Mouse (Mus musculus) stomach, embryonic 15.5 days (tissue): ENCODE results near the gene Osbpl11. TPM values are rescaled to one million over a fixed set of nuclear protein-coding genes. Genes with fewer than 3 reads are reported as not detected.

Experiments
- ATAC-seq: fragments of 200-750 bp; cut with Nextera tagmentation; 2 replicates; pipeline ENCODE4 v1.8.0; 2017; ENCODE audit warnings: low read depth, moderate number of reproducible peaks, moderate TSS enrichment; ENCODE audit not compliant: insufficient read depth, low FRiP score
- H3K27ac ChIP-seq: fragments of 300-500 bp; sonication (generic); 2 replicates; pipeline ENCODE4 v1.5.1; 2015; ENCODE audit warnings: mild to moderate bottlenecking, inconsistent platforms
- H3K27me3 ChIP-seq: fragments of 300-500 bp; sonication (generic); replicated peaks from 2 replicates; pipeline ENCODE4 v1.6.1; 2015; ENCODE audit warnings: inconsistent platforms
- H3K36me3 ChIP-seq: fragments of 300-500 bp; sonication (generic); 2 replicates; pipeline ENCODE4 v1.6.1; 2015; ENCODE audit warnings: inconsistent platforms
- H3K4me1 ChIP-seq: fragments of 300-500 bp; sonication (generic); 2 replicates; pipeline ENCODE4 v1.6.1; 2015; ENCODE audit warnings: inconsistent platforms
- H3K4me2 ChIP-seq: fragments of 300-500 bp; sonication (generic); 2 replicates; pipeline ENCODE4 v1.6.1; 2015; ENCODE audit warnings: mild to moderate bottlenecking, inconsistent platforms
- H3K4me3 ChIP-seq: fragments of 300-500 bp; sonication (generic); replicated peaks from 2 replicates; pipeline ENCODE4 v1.5.1; 2015; ENCODE audit warnings: inconsistent platforms
- H3K9ac ChIP-seq: fragments of 300-500 bp; sonication (generic); 2 replicates; pipeline ENCODE4 v1.6.1; 2015; ENCODE audit warnings: inconsistent platforms
- H3K9me3 ChIP-seq: fragments of 300-500 bp; sonication (generic); 2 replicates; pipeline ENCODE4 v1.6.1; 2016; ENCODE audit warnings: inconsistent platforms
- WGBS: fragments of 180-500 bp; shearing (Covaris S2); methylation state at CpG from one replicate; pipeline ENCODE4 v1.1.7; 2015; 5-methylcytosine and 5-hydroxymethylcytosine counted together
- polyA plus RNA-seq: library from polyadenylated mRNA; unstranded; fragments of >200 nt; fragmentation: Nextera tagmentation; extraction: Ambion mirVana; gene quantifications from 2 replicates; pipeline ENCODE4 v1.2.1, GENCODE M21; 2015

The Osbpl11 gene
- polyA plus RNA-seq, 1 experiment from 2014 or later, result 14.9 TPM

GRCm38 (mm10) chr16:33288536-33288935 is 103.7 kb downstream of the Osbpl11 start:
- no peak for ATAC-seq
- H3K27me3 ChIP-seq, result no peaks in the 10 kb centered on the region
- WGBS, result 78% methylated on average over 9 of the region's 9 CpGs

GRCm38 (mm10) chr16:33289981-33290380 is 105.1 kb downstream of the Osbpl11 start:
- Histone ChIP-seq H3K27ac (no peak overlapping the region), H3K4me3 (no peak overlapping the region), H3K4me1 (no peaks in the 10 kb centered on the region), H3K36me3 (peaks cover 68% of the 10 kb centered on the region), H3K9me3 (no peaks in the 10 kb centered on the region), H3K4me2 (no peak overlapping the region), H3K27me3 (no peaks in the 10 kb centered on the region), H3K9ac (no peak overlapping the region)
- no peak for ATAC-seq
- 84% methylated on average over 7 of the region's 7 CpGs for WGBS

More at GRCm38 (mm10) chr16:33288536-33288935, 103.7 kb downstream of the Osbpl11 start:
- Histone ChIP-seq H3K36me3 (peaks cover 56% of the 10 kb centered on the region), H3K4me1 (no peaks in the 10 kb centered on the region), H3K9ac (no peak overlapping the region), H3K9me3 (no peaks in the 10 kb centered on the region), H3K4me3 (no peak overlapping the region), H3K27ac (no peak overlapping the region), H3K4me2 (no peak overlapping the region)

- H3K27ac ChIP-seq, result no peak overlapping the region
- WGBS, result 97% methylated on average over 7 of the region's 7 CpGs
- ATAC-seq, result no peak
Measured at GRCm38 (mm10) chr16:33292241-33292640, 107.4 kb downstream of the Osbpl11 start.

More at GRCm38 (mm10) chr16:33292241-33292640, 107.4 kb downstream of the Osbpl11 start:
- Histone ChIP-seq H3K27me3 (no peaks in the 10 kb centered on the region), H3K4me2 (no peak overlapping the region), H3K9ac (no peak overlapping the region), H3K36me3 (peaks cover 69% of the 10 kb centered on the region), H3K4me3 (no peak overlapping the region), H3K4me1 (no peaks in the 10 kb centered on the region), H3K9me3 (no peaks in the 10 kb centered on the region)

Other genes starting within 250 kb of the Osbpl11 start
- gene Iqcg, start 128.9 kb upstream of the Osbpl11 start, polyA plus RNA-seq, result 2.2 TPM in 2 replicates
- gene Rpl35a, start 128.6 kb upstream of the Osbpl11 start, polyA plus RNA-seq, result 983 and 1,042 TPM in 2 replicates
- 1.6 and 2.8 TPM in 2 replicates for gene Lmln, start 122.5 kb upstream of the Osbpl11 start, polyA plus RNA-seq
- gene Snx4, start 66.4 kb downstream of the Osbpl11 start, polyA plus RNA-seq, result 78.5 and 82.8 TPM in 2 replicates
- 53.3 and 55.9 TPM in 2 replicates for gene Zfp148, start 195.8 kb downstream of the Osbpl11 start, polyA plus RNA-seq